Mouse (Mus musculus): ENCODE measurements around the gene Nrxn3. TPM values are rescaled to one million over a fixed set of nuclear protein-coding genes. Genes with fewer than 3 reads are reported as not detected.

Nrxn3 gene
- total RNA-seq, 2 experiments from 2014 or later, result not detected

DNA sequence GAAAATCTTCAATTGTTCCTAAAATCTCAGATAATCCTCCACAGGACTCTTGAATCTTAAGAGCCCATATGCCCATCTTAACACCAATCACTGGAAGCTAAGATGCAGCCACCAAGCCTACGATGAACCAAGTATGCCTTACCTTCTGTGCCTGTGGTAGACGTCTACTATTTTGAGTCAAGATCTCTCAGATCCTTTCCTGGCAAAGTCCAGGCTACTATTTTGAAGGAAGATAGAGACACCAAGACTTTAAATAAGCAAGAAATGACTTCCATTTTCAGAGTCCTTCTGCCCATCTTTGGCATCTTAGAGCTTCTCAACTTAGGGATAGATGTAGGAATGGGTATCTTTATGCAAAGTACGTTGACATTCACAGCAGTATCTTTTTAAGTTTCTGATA is 561.7 kb downstream of the Nrxn3 start:
- ATAC-seq (replicated peaks; ENCODE audit: low FRiP score, poor library complexity, severe bottlenecking), result no peak

DNA sequence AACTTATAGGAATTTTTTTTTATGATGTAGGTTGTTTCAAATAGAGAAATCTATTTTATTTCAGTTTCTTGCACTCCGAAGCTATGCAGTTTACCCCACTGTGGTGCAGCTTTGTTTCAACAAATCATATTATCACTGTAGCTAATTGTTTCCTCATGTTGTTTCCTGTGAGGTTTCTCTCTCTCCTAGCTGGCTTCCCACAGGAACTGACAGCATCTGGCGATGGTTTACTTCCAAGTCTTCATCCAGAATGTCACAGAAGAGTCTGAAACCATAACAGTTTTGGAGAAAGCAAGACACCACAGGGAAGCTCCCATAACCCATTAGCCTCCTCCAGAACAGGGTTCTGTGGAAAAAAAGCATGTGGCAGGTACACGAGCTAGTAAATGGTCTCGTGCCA is 564.4 kb downstream of the Nrxn3 start:
- ATAC-seq (replicated peaks; ENCODE audit: low FRiP score, poor library complexity, severe bottlenecking), result no peak

DNA sequence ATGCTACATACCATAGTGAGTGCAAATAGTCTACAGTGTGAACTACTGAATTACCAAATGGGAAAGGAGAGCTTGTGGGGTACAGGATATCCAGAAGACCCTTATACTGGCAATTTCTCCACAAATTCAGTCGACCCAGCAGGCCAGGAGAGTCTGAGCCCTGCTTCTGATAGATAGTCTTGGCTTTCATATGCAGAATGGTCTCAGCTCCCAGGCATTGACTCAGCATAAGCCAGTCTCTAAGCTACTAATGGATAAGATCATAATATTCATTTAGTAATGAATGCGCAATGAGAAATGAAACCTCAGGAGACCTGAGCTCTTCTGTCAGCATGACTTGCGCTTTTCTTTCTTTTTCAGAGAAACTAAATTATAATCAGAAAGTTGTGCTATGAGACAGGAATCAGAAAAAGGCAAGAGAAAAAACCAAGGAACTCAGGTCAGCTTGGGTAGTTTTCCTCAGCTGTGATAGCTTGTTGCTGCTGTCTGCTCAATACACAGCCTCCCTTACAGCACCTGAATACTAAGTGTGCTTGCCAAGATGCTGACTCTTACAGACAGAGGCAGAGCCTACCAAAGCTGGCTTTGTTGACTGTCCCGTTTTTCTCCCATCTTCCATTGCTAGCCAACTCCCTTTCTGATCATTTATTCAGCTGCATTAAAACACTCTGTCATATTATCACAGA is 567.1 kb downstream of the Nrxn3 start:
- no peak for ATAC-seq (replicated peaks; ENCODE audit: low FRiP score, poor library complexity, severe bottlenecking)

DNA sequence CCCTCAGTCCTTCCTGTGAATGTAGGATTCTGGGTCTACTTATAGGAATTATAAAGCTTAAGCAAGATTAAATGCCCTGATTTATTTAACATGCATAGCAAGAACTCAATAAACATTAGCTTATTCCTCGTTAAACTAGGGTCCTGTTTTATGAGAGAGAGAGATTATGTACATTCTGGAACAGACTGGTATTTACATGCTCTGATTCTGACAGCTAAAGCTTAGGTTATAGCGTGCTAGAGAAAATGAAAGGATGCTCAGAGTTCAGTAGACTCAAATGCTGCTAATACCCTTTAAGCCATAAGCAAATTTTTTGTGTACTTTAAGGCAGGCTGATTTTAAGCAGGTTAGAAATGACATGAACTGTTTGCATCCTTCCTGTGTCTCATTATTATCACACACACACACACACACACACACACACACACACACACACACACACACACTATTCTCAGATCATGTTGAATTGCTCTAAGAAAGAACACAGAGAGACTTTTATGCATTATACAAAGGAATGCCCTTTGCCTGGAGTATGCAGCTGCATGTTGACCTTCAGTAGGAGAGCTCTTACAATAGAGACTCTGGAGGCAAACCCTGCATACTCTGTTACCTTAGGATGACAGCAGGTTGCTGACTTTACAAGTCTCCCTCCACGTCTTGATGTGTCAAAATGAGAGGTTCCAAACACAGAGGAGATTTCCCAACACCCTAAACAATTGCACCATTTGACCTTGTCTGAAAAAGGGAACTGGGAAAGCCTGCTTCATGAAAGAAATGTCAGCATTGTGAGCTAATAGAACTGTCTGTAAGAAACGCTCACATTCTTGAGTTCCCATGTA is 568.3 kb downstream of the Nrxn3 start:
- no peak for ATAC-seq (replicated peaks; ENCODE audit: low FRiP score, poor library complexity, severe bottlenecking)

DNA sequence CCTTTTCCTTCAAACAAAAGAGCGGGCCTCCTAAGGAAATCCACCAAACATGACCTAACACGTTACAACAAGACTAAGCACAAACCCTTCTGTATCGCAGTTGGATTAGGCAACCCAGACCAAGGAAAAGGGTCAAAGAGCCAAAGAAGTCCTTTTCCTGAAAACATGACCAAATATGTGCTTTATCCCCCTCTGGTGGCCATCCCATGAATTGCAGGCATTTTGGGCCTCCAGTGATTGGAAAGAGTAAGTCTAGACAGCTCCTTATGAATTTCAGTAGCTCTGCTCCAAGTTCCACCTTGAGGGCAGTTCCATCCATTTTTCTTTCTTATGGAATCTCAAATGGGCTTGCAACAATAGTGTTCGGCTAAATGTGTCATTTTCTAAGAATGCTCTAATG is 579.3 kb downstream of the Nrxn3 start:
- ATAC-seq (replicated peaks; ENCODE audit: low FRiP score, poor library complexity, severe bottlenecking), result no peak

DNA sequence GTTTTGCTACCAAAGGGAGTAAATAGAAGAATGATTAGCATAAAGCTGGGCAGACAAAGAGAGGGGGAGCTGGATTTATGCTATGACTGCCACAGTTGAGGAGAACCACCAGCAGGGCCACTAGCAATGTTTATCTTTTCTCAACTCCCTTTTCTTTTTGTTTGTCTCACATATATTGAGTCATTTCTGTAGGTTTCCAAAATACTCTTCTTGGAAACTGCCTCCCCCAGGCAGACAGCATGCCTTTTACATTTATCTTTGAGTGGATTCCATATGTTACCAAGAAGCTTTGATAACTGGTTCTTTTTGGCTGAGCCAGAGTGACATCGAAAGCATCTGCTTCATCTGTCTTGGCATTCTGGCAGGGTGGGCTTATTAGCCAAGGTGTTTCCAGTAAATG is 587.5 kb downstream of the Nrxn3 start:
- no peak for ATAC-seq (replicated peaks; ENCODE audit: low FRiP score, poor library complexity, severe bottlenecking)

DNA sequence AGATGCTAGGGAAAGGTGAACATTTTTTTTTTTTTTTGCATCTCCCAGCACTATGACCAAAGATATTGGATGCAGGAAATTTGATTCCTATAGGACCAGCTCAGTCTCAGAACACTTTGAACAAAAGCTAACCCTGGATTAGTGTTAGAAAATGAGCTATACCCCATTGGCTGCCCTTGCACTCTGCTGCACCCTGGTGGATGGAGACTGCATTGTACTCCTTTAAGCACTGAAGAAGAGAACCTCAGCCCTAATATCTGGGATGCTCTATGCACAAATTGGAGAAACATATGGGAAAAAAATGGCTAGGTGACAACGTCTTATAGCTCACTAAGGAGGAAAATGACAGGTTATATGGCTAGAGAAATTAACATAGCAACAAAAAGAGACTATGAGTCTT is 589.9 kb downstream of the Nrxn3 start:
- no peak for ATAC-seq (replicated peaks; ENCODE audit: low FRiP score, poor library complexity, severe bottlenecking)

DNA sequence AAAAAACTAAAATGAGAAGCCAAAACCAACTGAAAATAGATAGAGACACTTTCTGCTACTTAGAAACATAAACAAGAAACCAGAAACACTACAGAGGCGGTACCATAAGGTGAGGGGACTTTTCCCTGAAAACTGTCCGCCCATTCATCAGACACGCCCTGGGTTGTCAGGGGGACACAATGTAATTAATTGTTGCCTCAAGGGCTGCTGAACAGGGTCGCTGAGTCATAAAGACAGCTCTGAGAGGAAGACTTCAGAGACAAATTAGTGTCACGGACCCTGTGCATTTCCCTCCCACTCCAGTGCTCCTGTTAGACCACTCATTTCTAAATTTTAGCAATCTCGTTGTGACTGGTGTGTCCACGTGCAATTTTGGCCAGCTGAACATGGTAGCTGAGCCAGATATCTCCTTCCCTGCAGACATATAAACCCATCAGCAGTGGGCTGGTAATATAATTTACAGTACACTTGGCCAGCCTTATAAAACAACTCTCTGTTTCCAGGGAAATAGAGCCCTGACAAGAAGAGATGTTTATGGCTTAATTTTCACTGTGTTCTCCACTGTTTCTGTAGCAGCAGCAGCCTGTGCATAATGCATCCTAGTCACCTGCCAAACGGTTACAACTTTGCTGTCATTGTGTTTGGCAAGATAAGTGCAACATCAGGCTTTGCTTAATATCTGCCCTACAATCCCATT is 603.3 kb downstream of the Nrxn3 start:
- no peak for ATAC-seq (replicated peaks; ENCODE audit: low FRiP score, poor library complexity, severe bottlenecking)

DNA sequence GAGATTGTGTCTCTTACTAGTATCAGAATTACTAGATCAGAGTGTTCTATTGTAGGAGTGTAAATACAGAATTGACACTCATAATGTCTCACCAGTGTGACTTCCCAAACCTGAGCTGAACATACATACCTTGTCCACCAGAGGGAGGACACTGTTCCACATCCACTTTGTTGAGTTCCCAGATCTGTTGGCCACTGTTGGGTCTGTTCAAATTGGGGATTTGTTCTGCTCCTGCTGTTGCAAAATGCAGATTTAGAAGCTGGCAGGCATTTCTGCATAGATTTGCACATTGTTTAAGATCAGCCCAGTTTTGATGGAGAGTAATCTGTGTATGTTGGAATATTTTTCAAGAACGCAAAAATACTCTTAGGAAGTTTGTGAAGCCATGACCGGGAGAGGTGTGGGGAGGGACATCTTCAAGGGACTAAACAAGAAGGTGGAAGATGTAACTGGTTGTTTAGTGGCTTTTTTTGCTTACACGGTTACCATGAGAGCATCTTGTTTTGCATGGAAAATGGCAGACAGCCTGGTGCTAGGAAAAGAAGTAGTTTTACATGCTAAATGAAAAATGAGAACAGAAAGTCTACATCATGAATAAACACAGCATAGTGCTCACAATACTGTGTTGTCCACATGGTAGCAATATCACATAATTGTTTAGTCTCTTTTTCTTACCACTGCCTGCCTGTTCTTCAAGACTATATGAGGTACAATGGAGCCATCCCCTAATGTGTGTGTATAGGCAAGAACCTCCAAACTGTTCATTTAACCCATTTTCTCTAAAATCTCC is 609.0 kb downstream of the Nrxn3 start:
- no peak for ATAC-seq (replicated peaks; ENCODE audit: low FRiP score, poor library complexity, severe bottlenecking)

DNA sequence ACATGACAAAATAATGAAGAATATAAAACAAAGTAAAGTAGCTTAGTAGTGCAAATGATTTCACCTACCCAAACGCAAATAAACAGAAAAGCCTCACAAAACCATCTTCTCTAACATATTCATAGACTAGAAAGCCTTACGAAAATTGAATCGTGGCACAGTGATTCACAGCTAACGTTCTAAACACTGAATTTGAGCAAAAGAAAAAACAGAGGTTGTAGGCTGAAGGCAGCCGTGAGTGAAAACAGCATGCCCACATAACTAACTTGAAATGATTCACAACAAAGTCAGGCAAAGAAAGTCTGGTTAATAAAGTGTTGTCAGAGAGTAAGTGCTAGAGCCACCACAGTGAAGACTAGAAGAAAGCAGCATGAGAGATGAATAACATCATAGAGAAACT is 610.8 kb downstream of the Nrxn3 start:
- ATAC-seq (replicated peaks; ENCODE audit: low FRiP score, poor library complexity, severe bottlenecking), result no peak

DNA sequence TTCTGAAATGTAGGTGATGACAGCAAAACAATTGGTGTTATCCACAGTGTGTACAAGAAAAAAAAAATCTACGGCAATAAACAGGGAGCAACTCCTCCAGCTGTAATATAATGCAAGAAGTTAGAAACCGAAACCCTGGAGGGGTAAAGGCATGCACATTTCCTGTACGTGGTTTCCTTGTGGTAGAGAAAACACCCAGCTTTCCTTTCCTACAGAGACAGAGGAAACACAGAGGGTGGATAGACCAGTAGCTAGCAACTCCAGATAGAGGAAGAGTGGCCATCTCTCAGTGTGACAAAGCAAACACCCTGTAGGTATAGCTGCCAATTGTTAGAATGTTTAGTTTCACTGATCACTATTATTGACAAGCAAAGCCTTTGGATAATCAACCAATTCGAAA is 642.2 kb downstream of the Nrxn3 start:
- no peak for ATAC-seq (replicated peaks; ENCODE audit: low FRiP score, poor library complexity, severe bottlenecking)

DNA sequence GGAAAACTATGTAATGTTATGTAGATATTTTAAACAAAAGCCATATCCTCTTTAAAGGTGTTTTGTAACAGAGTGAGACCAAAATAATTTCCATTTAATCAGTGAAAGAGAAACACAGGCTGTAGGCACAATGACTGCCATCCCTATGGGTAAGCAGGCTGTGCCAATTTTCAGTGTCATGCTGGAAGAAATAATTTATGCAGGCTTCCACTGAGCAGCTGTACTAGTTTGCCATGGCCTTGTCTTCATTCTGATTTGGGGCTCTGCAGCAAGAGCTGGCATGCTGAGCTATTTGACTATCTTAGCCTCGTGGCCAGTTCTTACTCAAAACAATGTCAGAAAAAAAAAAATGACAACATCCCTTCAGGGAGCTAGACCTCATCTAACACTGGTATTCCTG is 647.3 kb downstream of the Nrxn3 start:
- no peak for ATAC-seq (replicated peaks; ENCODE audit: low FRiP score, poor library complexity, severe bottlenecking)

DNA sequence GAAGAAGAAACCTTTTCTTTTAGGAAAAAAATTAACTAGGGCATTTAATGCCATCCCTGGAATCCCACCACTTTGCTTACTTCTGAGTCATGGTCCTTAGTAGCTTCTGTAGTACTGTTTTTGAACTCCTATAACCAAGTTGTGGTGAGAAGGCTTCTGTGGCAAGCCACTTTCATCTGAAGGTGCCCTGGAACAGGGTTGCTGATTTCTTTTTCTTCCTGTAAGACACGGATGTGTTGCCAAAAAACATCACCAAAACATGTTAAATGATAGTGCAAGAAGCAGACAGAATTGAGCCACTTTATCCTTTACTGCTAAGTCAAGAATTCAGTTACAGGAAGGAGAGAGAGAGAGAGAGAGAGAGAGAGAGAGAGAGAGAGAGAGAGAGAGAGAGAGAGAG is 653.9 kb downstream of the Nrxn3 start:
- ATAC-seq (replicated peaks; ENCODE audit: low FRiP score, poor library complexity, severe bottlenecking), result no peak

DNA sequence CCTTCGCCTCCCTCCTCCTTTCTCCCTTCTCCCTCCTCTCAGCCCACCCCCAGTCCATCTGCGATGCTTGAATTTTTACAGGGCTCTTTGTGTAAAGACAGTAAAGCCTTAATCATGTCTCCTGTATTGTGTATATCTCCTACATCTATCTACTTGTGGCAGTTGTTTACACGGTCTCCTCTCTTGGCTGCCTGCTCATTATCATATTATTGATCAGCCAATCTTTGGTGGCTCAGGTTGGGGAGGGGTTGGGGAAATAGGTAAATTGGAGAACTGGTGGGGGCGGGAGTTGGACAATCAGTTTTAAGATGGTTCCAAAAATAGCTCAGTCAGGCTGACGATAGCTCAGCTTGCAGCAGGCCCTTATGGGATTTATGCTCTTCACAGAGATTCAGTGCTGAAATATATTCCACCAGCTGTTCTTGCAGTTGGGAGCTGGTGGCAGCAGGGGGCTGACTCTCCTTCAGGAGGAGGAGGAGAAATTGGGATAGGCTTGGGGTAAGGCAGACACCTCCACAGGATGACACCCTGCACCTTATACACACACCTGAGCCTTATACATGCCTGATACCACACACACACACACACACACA is 654.5 kb downstream of the Nrxn3 start:
- ATAC-seq (replicated peaks; ENCODE audit: low FRiP score, poor library complexity, severe bottlenecking), result no peak

DNA sequence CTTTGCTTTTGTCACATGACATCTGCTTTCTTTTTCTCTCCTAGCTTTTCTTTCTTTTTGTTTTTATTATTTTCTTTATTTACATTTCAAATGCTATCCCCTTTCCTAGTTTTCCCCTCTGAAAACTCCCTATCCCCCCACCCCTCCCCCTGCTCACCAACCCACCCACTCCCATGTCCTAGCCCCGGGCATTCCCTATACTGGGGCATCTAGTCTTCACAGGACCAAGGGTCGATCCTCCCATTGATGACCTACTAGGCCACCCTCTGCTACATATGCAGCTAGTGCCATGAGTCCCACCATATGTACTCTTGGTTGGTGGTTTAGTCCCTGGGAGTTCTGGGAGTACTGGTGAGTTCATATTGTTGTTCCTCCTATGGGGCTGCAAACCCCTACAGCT is 655.0 kb downstream of the Nrxn3 start:
- no peak for ATAC-seq (replicated peaks; ENCODE audit: low FRiP score, poor library complexity, severe bottlenecking)

DNA sequence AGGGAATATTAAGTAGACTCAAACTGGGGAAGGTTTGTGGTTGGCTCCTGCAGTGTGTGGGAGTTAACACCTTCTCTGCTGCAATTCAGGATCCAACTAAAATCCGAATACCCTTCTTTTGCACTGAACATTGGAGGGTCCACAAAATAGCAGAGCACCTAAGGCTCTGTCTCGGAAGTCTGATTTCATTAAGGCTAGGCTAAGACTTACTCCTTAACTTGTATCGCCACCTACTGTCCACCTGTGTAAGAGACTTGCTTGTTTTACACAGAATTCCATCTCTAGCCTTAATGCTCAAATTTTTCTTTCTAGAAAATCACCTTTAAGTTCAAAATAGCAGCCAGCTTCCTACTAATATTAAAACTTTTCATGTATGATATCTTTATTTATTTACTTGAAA is 660.6 kb downstream of the Nrxn3 start:
- no peak for ATAC-seq (replicated peaks; ENCODE audit: low FRiP score, poor library complexity, severe bottlenecking)

DNA sequence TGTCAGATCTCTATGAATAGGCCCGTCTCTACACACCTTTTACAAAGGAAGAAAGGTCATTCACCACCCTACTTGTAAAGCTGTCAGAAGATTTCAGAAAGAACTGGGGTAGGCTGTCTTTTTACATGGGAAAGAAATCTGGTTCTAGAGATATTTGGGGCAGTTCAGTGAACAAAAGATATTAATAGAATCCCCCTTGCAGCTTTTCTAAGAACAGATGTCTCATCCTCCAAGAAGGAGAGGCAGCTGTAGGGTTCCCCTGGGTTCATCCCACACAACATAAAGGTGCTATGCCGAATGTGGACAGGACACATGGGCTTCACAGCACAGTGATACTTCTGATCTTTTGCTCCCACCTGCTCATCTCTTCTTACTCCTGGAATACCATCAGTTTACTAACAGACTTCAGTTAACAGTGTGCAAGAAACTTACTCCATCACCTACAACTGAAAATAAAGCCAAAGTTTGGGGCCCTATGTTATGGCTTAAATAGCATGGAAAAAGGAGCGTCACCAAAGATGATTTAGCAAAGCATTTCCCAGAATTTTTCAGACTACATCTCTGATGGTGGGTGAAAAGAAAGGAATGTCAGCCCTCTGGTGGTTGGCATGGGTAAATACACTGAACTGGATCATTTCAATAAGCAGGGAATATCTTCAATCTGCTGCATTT is 672.6 kb downstream of the Nrxn3 start:
- no peak for ATAC-seq (replicated peaks; ENCODE audit: low FRiP score, poor library complexity, severe bottlenecking)

DNA sequence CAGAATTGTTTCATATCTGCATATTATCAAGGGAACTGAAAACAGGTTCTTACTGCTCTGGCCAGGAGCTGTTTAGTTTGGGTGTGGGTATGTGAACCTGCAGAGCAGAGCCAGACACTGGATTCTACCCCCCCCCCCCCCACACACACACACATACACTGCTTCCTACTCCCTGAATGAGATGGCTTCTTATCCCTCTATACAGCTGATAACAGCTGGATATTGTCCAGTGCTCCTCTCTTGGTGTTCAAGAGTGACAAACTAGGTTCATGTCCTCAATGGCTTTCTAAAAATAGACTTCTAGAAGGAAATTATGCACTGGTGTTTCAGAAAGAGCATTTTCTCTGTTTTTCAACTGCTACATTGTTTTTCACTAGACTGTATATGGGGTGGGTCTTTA is 713.8 kb downstream of the Nrxn3 start:
- ATAC-seq (replicated peaks; ENCODE audit: low FRiP score, poor library complexity, severe bottlenecking), result no peak

DNA sequence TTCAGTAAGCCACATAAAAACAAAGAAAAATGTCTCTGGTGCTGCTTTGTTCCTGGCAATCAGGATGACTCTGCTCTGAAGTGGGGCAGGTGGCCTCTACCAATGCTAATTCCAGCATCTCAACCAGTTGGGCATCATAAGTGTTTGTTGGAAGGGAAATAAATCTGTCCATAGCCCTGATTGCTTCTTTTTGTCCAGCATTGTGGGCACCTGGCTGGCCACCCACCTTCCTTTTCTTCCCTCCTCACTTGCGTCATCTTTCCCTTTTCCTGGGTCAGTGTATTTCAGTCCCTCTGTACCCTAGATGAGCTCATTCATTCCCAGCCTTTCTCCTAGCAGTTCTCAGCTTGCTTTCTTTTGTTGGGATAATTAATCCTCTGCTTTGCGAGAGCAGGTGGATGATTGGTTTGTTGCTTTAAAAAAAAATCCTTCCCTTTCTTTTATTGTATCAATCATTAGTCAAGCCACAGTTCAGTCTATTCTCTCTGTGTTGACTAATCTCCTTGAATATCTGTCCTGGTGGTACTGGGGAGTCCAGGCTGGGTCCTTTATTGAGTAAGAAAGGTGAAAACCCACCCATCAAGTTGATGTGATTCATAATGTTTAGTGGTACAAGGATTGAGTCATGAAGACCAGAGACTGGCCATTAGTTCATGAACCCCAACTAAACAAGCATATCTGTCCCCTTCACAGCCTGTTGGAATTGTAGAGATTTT is 719.8 kb downstream of the Nrxn3 start:
- no peak for ATAC-seq (replicated peaks; ENCODE audit: low FRiP score, poor library complexity, severe bottlenecking)

Data from erythroid progenitor cell, adult 5-6 weeks (primary cell).